Mouse (Mus musculus) limb, embryonic 13.5 days (tissue): Measurements from ENCODE around the gene Actrt2. TPM values are rescaled to one million over a fixed set of nuclear protein-coding genes. Genes with fewer than 3 reads are reported as not detected.

Experiments
- ATAC-seq: fragments of 200-750 bp; cut with Nextera tagmentation; 2 replicates; pipeline ENCODE4 v1.8.0; 2017; ENCODE audit warnings: low read depth, moderate number of reproducible peaks, moderate TSS enrichment; ENCODE audit not compliant: low FRiP score
- H3K27ac ChIP-seq: fragments of 300-500 bp; sonication (generic); 2 replicates; pipeline ENCODE4 v1.5.1; 2015; ENCODE audit warnings: inconsistent platforms, mild to moderate bottlenecking, moderate library complexity
- H3K27me3 ChIP-seq: fragments of 300-500 bp; sonication (generic); 2 replicates; pipeline ENCODE4 v1.6.1; 2015; ENCODE audit warnings: mild to moderate bottlenecking, inconsistent platforms
- H3K36me3 ChIP-seq: fragments of 300-500 bp; sonication (generic); 2 replicates; pipeline ENCODE4 v1.6.1; 2015; ENCODE audit warnings: inconsistent platforms, mild to moderate bottlenecking, moderate library complexity
- H3K4me1 ChIP-seq: fragments of 300-500 bp; sonication (generic); 2 replicates; pipeline ENCODE4 v1.6.1; 2015; ENCODE audit warnings: inconsistent platforms
- H3K4me2 ChIP-seq: fragments of 300-500 bp; sonication (generic); replicated peaks from 2 replicates; pipeline ENCODE4 v1.6.1; 2015; ENCODE audit warnings: inconsistent platforms, mild to moderate bottlenecking, moderate library complexity
- H3K4me3 ChIP-seq: fragments of 300-500 bp; sonication (generic); 2 replicates; pipeline ENCODE4 v1.5.1; 2015; ENCODE audit warnings: moderate library complexity, mild to moderate bottlenecking, inconsistent platforms
- H3K9ac ChIP-seq: fragments of 300-500 bp; sonication (generic); 2 replicates; pipeline ENCODE4 v1.6.1; 2015; ENCODE audit warnings: mild to moderate bottlenecking, inconsistent platforms
- H3K9me3 ChIP-seq: fragments of 300-500 bp; sonication (generic); 2 replicates; pipeline ENCODE4 v1.6.1; 2016; ENCODE audit warnings: inconsistent platforms
- WGBS: fragments of 180-500 bp; shearing (Covaris S2); methylation state at CpG from one replicate; pipeline ENCODE4 v1.1.7; 2015; 5-methylcytosine and 5-hydroxymethylcytosine counted together
- polyA plus RNA-seq: library from polyadenylated mRNA; unstranded; fragments of >200 nt; fragmentation: Nextera tagmentation; extraction: Ambion mirVana; gene quantifications from 2 replicates; pipeline ENCODE4 v1.2.1, GENCODE M21; 2015

Actrt2 gene
- polyA plus RNA-seq, 1 experiment from 2014 or later = not detected

DNA sequence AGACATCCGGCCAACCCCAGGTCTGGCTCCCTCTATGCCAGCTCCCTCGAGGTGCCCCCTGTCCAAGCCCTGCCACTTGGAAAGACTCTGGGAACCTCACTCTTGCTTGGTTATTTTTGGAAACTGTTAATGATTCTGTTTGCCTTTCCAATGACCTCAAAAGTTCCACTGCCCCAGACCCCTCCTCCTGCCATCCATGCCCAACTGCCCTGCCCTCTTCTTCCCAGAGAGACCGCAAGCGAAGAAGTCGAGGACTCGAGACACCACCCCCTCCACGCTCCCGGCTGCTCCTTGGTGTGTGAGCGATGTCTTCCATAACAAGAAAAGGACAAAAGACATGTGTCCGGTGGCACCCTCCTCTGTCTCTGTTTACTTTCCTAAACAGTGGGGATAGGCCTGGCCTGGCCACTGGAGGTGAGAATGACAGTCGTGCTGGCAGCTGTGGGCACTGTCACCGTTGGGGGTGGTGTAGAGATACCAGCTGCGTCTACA lies 33.3 kb upstream of the Actrt2 start:
- no peaks in the 10 kb centered on the region for H3K36me3 ChIP-seq
- 82% methylated on average over 13 of the region's 13 CpGs for WGBS
- no peaks in the 10 kb centered on the region for H3K9me3 ChIP-seq
- H3K4me2 ChIP-seq = peak overlapping the region; percentile 34
- 0 out of 2 replicates have a peak, but pooled peaks cover 3% of the 10 kb centered on the region for H3K27me3 ChIP-seq
- no peak for ATAC-seq
- no peak overlapping the region for H3K4me3 ChIP-seq
- no peak overlapping the region for H3K9ac ChIP-seq
- H3K4me1 ChIP-seq = peaks cover 96% of the 10 kb centered on the region
- H3K27ac ChIP-seq = peak overlapping the region; percentile 67; the same call in 1 of the 2 replicates

GRCm38 (mm10) chr4:154700436-154700835 lies 32.8 kb upstream of the Actrt2 start:
- H3K27ac ChIP-seq = no peak overlapping the region
- ATAC-seq = no peak
- no peaks in the 10 kb centered on the region for H3K9me3 ChIP-seq
- 0 out of 2 replicates have a peak, but pooled peaks cover 3% of the 10 kb centered on the region for H3K27me3 ChIP-seq
- no peaks in the 10 kb centered on the region for H3K36me3 ChIP-seq
- H3K9ac ChIP-seq = no peak overlapping the region
- 88% methylated on average over 6 of the region's 6 CpGs for WGBS
- no peak overlapping the region for H3K4me3 ChIP-seq
- no peak overlapping the region for H3K4me2 ChIP-seq
- peaks cover 91% of the 10 kb centered on the region for H3K4me1 ChIP-seq

DNA sequence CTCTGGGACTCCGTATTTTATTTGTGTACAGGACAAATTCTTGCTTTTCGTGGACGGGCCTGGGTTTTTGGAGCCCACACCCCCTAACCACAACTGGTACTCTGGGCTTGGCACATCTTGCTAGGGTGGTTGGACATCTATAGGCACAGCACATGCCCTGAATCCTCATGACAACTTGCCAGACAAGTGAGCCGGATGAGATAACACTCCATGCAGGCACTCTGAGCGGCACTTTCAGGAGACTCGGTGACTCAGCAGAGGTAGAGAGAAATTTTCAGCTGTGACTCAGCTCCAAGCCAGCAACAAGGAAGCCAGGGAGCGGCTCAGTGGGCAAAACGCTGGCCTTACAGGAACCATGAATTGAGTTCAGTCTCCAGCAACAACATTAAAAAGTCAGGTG lies 31.6 kb upstream of the Actrt2 start:
- 90% methylated on average over 8 of the region's 8 CpGs for WGBS
- no peaks in the 10 kb centered on the region for H3K27me3 ChIP-seq
- H3K9ac ChIP-seq = no peak overlapping the region
- H3K9me3 ChIP-seq = no peaks in the 10 kb centered on the region
- no peak for ATAC-seq
- peaks cover 79% of the 10 kb centered on the region for H3K4me1 ChIP-seq
- no peak overlapping the region for H3K4me3 ChIP-seq
- peak overlapping the region; percentile 86 for H3K27ac ChIP-seq
- no peak overlapping the region for H3K4me2 ChIP-seq
- H3K36me3 ChIP-seq = no peaks in the 10 kb centered on the region

- no peaks in the 10 kb centered on the region for H3K27me3 ChIP-seq
- H3K4me3 ChIP-seq = no peak overlapping the region
- no peak overlapping the region for H3K9ac ChIP-seq
- peak overlapping the region; percentile 86 for H3K27ac ChIP-seq
- H3K9me3 ChIP-seq = no peaks in the 10 kb centered on the region
- 94% methylated on average over 1 of the region's 1 CpGs for WGBS
- no peak overlapping the region for H3K4me2 ChIP-seq
- ATAC-seq = no peak
- H3K4me1 ChIP-seq = peaks cover 79% of the 10 kb centered on the region
- no peaks in the 10 kb centered on the region for H3K36me3 ChIP-seq
Observed at GRCm38 (mm10) chr4:154698631-154699030, 31.0 kb upstream of the Actrt2 start.

DNA sequence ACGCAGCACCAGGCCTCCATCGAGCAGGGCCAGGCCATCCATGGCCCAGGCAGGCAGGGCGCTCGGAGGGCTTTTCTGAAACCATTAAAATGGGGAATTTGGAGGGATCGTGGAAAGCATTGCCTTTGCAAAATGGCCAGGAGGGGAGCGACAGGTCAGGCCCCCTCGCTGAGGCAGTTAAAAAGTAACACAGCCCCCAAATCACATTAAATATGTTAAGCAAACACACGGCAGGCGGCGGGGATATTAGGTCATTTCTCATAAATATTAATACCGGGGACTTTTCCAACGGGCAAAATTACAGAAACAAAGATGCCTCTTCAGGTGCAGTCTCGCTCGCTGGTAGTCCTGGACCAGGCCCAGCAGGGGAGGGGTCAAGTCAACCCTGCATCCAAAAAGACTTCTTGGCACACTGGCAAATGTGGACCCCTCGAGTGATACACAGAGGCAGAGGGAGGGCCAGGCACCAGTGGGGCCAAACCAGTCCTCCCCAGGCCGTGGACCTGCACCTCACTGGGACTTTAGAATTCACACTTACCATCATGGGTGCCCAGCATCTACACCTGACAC lies 30.4 kb upstream of the Actrt2 start:
- peak; percentile 24; the same call in 1 of the 2 replicates for ATAC-seq
- peak overlapping the region; percentile 86 for H3K27ac ChIP-seq
- WGBS = 40% methylated on average over 16 of the region's 16 CpGs
- H3K36me3 ChIP-seq = no peaks in the 10 kb centered on the region
- H3K4me1 ChIP-seq = peaks cover 79% of the 10 kb centered on the region
- H3K9ac ChIP-seq = no peak overlapping the region
- H3K27me3 ChIP-seq = no peaks in the 10 kb centered on the region
- no peaks in the 10 kb centered on the region for H3K9me3 ChIP-seq
- no peak overlapping the region for H3K4me3 ChIP-seq
- no peak overlapping the region for H3K4me2 ChIP-seq

- WGBS = 59% methylated on average over 5 of the region's 5 CpGs
- Histone ChIP-seq H3K27me3 (no peaks in the 10 kb centered on the region), H3K4me2 (no peak overlapping the region), H3K4me1 (peaks cover 79% of the 10 kb centered on the region), H3K36me3 (no peaks in the 10 kb centered on the region), H3K9ac (no peak overlapping the region), H3K4me3 (no peak overlapping the region), H3K27ac (peak overlapping the region; percentile 86), H3K9me3 (no peaks in the 10 kb centered on the region)
- no peak for ATAC-seq
Observed at GRCm38 (mm10) chr4:154697476-154697875, 29.8 kb upstream of the Actrt2 start.

GRCm38 (mm10) chr4:154696552-154696951 lies 28.9 kb upstream of the Actrt2 start:
- H3K9me3 ChIP-seq = no peaks in the 10 kb centered on the region
- no peak overlapping the region for H3K4me2 ChIP-seq
- no peak overlapping the region for H3K4me3 ChIP-seq
- no peaks in the 10 kb centered on the region for H3K36me3 ChIP-seq
- H3K27me3 ChIP-seq = no peaks in the 10 kb centered on the region
- no peak for ATAC-seq
- peaks cover 71% of the 10 kb centered on the region for H3K4me1 ChIP-seq
- WGBS = 69% methylated on average over 5 of the region's 5 CpGs
- peak overlapping the region; percentile 86; the same call in 1 of the 2 replicates for H3K27ac ChIP-seq
- H3K9ac ChIP-seq = no peak overlapping the region; the same call in 1 of the 2 replicates

- peaks cover 67% of the 10 kb centered on the region for H3K4me1 ChIP-seq
- H3K27me3 ChIP-seq = no peaks in the 10 kb centered on the region
- H3K27ac ChIP-seq = peak overlapping the region; percentile 86; the same call in 1 of the 2 replicates
- 22% methylated on average over 4 of the region's 4 CpGs for WGBS
- no peaks in the 10 kb centered on the region for H3K36me3 ChIP-seq
- H3K9me3 ChIP-seq = no peaks in the 10 kb centered on the region
- no peak overlapping the region for H3K4me2 ChIP-seq
- H3K4me3 ChIP-seq = no peak overlapping the region
- no peak for ATAC-seq
- no peak overlapping the region; the same call in 1 of the 2 replicates for H3K9ac ChIP-seq
Observed at GRCm38 (mm10) chr4:154696146-154696545, 28.5 kb upstream of the Actrt2 start.

DNA sequence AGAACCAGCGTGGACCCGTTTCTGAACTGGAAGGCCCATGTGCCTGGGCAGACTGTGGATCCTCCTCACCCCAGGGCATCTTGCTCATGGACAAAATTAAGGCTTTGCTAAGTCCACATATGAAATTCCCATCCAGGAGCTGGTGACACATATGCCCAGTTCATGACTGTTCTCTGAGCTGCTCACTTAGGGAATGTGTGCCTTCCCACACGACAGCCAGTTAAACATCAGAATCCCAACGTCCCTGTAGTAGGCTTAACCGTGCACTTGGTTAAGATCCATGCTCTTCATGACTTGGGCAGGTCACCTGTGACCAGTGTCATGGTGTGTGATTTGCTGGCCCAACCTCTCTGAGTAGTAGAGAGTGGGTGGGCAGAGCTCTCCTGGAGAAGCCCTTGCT lies 26.7 kb upstream of the Actrt2 start:
- Histone ChIP-seq H3K27ac (peak overlapping the region; percentile 86; the same call in 1 of the 2 replicates), H3K9ac (no peak overlapping the region), H3K4me3 (no peak overlapping the region), H3K4me1 (peaks cover 54% of the 10 kb centered on the region), H3K36me3 (no peaks in the 10 kb centered on the region), H3K9me3 (no peaks in the 10 kb centered on the region), H3K27me3 (no peaks in the 10 kb centered on the region), H3K4me2 (no peak overlapping the region)
- 78% methylated on average over 5 of the region's 5 CpGs for WGBS
- ATAC-seq = no peak

DNA sequence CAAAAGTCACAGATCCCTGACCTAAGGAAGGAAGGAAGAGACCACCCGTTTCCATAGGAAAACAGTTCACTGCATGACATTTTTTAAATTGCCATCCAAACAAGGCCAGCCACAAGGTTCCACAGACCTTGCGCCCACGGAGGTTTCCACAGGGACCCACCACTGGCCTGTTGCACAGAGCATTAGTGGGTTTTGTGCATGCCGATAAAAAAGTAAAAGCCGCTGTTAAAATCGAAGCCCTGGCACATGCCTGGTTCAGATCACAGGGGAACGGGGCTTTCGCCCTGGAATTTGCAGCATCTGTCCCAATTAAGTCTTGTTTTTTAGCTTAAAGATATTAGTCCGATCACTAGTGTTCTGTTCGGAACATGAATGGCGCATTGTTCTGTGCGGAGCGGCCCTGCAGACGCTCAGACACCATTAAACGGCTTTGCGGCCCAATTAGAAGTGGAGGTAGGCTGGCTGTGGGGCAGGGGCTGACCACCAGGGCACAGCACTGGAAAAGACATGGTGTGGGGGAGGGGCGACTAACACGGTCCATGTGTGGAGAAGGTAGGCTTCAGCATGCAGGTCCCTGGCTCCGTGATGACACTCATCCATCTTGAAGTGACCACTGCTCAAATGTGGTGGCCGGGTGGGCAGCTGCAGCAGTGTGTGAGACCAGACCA lies 25.8 kb upstream of the Actrt2 start:
- Histone ChIP-seq H3K4me1 (peaks cover 45% of the 10 kb centered on the region), H3K4me3 (no peak overlapping the region), H3K36me3 (no peaks in the 10 kb centered on the region), H3K9me3 (no peaks in the 10 kb centered on the region), H3K9ac (0 out of 2 replicates have a peak overlapping the region, but pooled peaks have one; percentile 25), H3K4me2 (peak overlapping the region; percentile 17), H3K27me3 (no peaks in the 10 kb centered on the region), H3K27ac (peak overlapping the region; percentile 86)
- ATAC-seq = peak; percentile 57
- WGBS = 20% methylated on average over 20 of the region's 20 CpGs

- H3K9me3 ChIP-seq = no peaks in the 10 kb centered on the region
- ATAC-seq = no peak
Observed at GRCm38 (mm10) chr4:154683068-154683752, 15.5 kb upstream of the Actrt2 start.

DNA sequence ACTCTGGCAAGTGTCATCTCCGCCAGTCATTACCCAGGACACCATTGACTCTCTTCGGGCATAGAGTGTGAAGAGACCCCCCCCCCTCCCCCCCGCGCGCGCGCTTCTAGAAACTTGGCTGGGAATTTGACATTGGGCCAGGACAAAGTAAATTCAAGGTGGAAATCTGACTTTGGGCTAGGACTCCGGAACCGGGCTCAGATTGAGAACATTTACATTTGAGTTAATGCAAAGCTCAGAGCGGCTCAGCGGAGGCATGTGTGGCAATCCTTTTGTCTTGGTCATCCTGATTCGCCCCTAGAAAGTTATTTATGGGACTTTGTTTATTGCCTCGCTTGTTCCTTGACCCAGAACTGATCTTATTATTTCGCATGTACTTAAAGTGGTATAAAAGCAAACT lies 14.6 kb upstream of the Actrt2 start:
- WGBS = 53% methylated on average over 14 of the region's 14 CpGs
- no peak overlapping the region for H3K27ac ChIP-seq
- no peaks in the 10 kb centered on the region for H3K36me3 ChIP-seq
- no peaks in the 10 kb centered on the region for H3K9me3 ChIP-seq
- no peak overlapping the region for H3K4me2 ChIP-seq
- peaks cover 6% of the 10 kb centered on the region; the same call in 1 of the 2 replicates for H3K27me3 ChIP-seq
- 0 out of 2 replicates have a peak, but pooled peaks cover 5% of the 10 kb centered on the region for H3K4me1 ChIP-seq
- no peak overlapping the region for H3K9ac ChIP-seq
- ATAC-seq = no peak
- H3K4me3 ChIP-seq = no peak overlapping the region

More at GRCm38 (mm10) chr4:154683068-154683752, 15.5 kb upstream of the Actrt2 start:
- no peaks in the 10 kb centered on the region for H3K36me3 ChIP-seq
- H3K27me3 ChIP-seq = peaks cover 8% of the 10 kb centered on the region; the same call in 1 of the 2 replicates
- H3K4me3 ChIP-seq = no peak overlapping the region
- H3K27ac ChIP-seq = no peak overlapping the region
- WGBS = 82% methylated on average over 5 of the region's 5 CpGs
- 0 out of 2 replicates have a peak, but pooled peaks cover 5% of the 10 kb centered on the region for H3K4me1 ChIP-seq
- no peak overlapping the region for H3K9ac ChIP-seq
- no peak overlapping the region for H3K4me2 ChIP-seq
